Mouse (Mus musculus) forebrain, embryonic 13.5 days (tissue): Measurements from ENCODE around the gene Wnt2b. TPM values are rescaled to one million over a fixed set of nuclear protein-coding genes. Genes with fewer than 3 reads are reported as not detected.

Experiments used
- ATAC-seq: fragments of 200-750 bp; cut with Nextera tagmentation; 2 replicates; pipeline ENCODE4 v1.8.0; 2017
- H3K27ac ChIP-seq: fragments of 300-500 bp; sonication (generic); 2 replicates; pipeline ENCODE4 v1.5.1; 2015; ENCODE audit warnings: inconsistent platforms, mild to moderate bottlenecking, moderate library complexity
- H3K27me3 ChIP-seq: fragments of 300-500 bp; sonication (generic); 2 replicates; pipeline ENCODE4 v1.6.1; 2015; ENCODE audit warnings: mild to moderate bottlenecking, inconsistent platforms
- H3K36me3 ChIP-seq: fragments of 300-500 bp; sonication (generic); 2 replicates; pipeline ENCODE4 v1.6.1; 2015; ENCODE audit warnings: mild to moderate bottlenecking, inconsistent platforms; ENCODE audit not compliant: poor library complexity, severe bottlenecking
- H3K4me1 ChIP-seq: fragments of 300-500 bp; sonication (generic); 2 replicates; pipeline ENCODE4 v1.6.1; 2015; ENCODE audit warnings: inconsistent platforms
- H3K4me2 ChIP-seq: fragments of 300-500 bp; sonication (generic); 2 replicates; pipeline ENCODE4 v1.6.1; 2015; ENCODE audit warnings: inconsistent platforms, mild to moderate bottlenecking, moderate library complexity
- H3K4me3 ChIP-seq: fragments of 300-500 bp; sonication (generic); 2 replicates; pipeline ENCODE4 v1.5.1; 2015; ENCODE audit warnings: mild to moderate bottlenecking, inconsistent platforms
- H3K9ac ChIP-seq: fragments of 300-500 bp; sonication (generic); 2 replicates; pipeline ENCODE4 v1.6.1; 2015; ENCODE audit warnings: mild to moderate bottlenecking, inconsistent platforms
- H3K9me3 ChIP-seq: fragments of 300-500 bp; sonication (generic); replicated peaks from 2 replicates; pipeline ENCODE4 v1.6.1; 2016; ENCODE audit warnings: inconsistent platforms
- WGBS: fragments of 180-500 bp; shearing (Covaris S2); methylation state at CpG from one replicate; pipeline ENCODE4 v1.1.7; 2015; 5-methylcytosine and 5-hydroxymethylcytosine counted together
- polyA plus RNA-seq: library from polyadenylated mRNA; unstranded; fragments of >200 nt; fragmentation: Nextera tagmentation; extraction: Ambion mirVana; gene quantifications from 2 replicates; pipeline ENCODE4 v1.2.1, GENCODE M21; 2015

Wnt2b gene
- polyA plus RNA-seq, result 0.66 and 0.98 TPM in 2 replicates

DNA sequence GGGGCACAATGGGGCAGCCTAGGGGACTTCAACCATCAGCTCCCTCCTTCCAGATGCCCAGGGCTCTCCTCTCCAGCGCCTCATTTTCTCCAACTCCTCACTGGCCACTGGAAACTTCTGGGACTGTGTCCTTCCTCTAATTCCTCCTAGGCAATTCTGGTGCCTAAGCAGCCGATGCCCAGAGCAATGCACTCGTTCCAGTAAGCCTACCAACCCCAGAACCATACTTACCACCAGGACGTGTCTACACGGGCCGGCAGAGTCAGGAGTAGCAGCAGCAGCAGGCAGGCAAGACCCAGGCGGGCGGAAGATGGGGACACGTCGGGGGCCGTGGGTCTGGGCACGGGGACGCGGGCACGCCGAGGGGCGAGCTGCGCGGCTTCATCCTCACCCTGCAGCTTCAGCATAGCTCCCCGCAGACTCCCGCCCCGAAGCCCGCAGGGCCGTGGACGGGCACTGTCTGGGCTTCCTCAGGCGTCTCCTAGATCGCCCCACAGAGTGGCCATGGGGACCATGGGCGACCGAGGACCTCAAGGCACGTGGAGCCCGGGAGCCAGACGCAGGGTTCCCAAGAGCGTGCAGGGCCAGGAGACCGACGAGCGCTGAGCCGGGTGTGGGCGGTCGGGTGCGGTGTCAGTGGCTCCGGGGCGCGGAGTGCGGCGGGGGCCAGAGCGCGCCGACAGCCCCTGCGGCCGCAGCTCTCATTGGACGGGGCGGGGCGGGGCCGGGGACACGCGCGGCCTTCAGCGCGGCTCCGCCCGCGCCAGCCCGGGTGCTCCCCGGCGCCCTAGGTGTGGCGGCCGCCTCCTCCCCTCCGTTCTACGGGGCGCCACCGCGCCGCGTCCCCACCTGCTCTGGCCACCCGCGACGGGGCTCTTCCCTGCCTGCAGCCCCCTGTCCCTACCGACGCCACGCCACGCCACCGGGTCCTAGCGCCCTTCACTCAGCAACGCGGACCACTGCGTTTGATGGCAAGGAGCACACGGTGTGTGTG lies at the start of gene Wnt2b:
TSS of gene Wnt2b (minus strand) at position 856 of the 994 bp plus-strand sequence.
- peaks cover 22% of the 10 kb centered on the region for H3K4me1 ChIP-seq
- WGBS, result under 1% methylated on average over 61 of the region's 87 CpGs
- H3K9ac ChIP-seq, result peak within 1 kb of the TSS; percentile 59
- H3K9me3 ChIP-seq, result no peaks in the 10 kb centered on the region
- peaks cover 77% of the 10 kb centered on the region for H3K27me3 ChIP-seq
- H3K4me3 ChIP-seq, result peak within 1 kb of the TSS; percentile 51
- peak within 1 kb of the TSS; percentile 76 for H3K4me2 ChIP-seq
- H3K27ac ChIP-seq, result no peak within 1 kb of the TSS
- ATAC-seq, result peak; percentile 55
- peaks cover under 1% of the 10 kb centered on the region; the same call in 1 of the 2 replicates for H3K36me3 ChIP-seq

DNA sequence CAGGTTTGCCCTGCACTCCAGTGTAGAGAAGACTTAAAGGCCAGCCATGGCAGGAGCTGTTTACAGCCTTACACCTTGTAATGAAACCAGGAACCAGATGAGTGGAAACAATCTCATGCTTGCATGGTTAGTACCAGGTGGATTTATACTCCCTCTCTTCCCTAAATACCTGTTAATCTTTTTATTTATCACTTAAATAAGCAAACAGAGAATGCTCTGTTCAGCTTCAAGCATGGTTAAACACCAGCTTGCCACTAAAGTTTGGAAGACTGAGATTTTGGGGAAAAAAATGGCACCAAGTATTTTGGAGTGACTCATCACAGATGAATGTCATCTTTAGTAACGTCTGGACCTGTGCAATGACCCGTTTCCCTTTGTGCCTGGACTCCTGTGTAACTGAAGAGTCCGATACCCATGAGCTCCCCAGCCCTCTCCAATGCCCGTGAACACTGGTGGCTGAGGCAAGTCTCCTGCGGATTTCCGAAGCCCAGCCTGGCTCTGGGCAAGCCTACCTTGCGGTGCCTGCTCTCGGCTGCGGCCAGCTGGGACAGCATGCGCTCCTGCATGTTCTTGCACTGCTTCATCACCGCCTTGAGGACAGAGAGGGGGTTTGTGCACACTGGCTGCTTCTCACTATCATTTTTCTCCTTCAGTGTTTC lies 49.1 kb upstream of the Wnt2b start:
- H3K27ac ChIP-seq, result no peak overlapping the region
- 88% methylated on average over 11 of the region's 11 CpGs for WGBS
- no peak overlapping the region for H3K4me2 ChIP-seq
- no peak overlapping the region for H3K9ac ChIP-seq
- no peaks in the 10 kb centered on the region for H3K4me1 ChIP-seq
- H3K9me3 ChIP-seq, result no peaks in the 10 kb centered on the region
- H3K4me3 ChIP-seq, result no peak overlapping the region
- no peak for ATAC-seq
- H3K27me3 ChIP-seq, result no peaks in the 10 kb centered on the region
- peaks cover 64% of the 10 kb centered on the region for H3K36me3 ChIP-seq

GRCm38 (mm10) chr3:105008070-105008469 lies 46.3 kb upstream of the Wnt2b start:
- H3K27me3 ChIP-seq, result no peaks in the 10 kb centered on the region
- 91% methylated on average over 9 of the region's 9 CpGs for WGBS
- no peak overlapping the region for H3K9ac ChIP-seq
- no peaks in the 10 kb centered on the region for H3K9me3 ChIP-seq
- peaks cover 15% of the 10 kb centered on the region for H3K4me1 ChIP-seq
- H3K4me3 ChIP-seq, result no peak overlapping the region
- no peak overlapping the region for H3K27ac ChIP-seq
- no peak overlapping the region for H3K4me2 ChIP-seq
- no peak for ATAC-seq
- H3K36me3 ChIP-seq, result peaks cover 91% of the 10 kb centered on the region

DNA sequence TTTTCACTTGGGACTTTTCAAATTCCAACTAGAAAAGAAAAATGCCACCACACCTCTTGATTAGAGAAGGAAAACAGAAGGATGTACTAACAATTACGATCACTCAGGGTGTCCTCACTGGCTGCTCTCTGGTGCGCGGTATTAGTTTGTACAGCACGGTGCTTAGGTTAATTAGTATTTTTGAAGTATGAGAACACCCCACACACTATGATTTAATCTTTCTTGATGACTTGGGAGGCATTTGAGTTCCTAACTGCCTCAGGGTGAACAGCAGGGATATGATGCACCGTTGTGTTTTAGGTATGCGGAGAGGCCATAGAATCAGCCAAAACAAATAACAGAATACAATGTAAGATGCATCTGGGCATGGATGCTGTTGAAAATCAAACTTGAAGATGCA lies 44.4 kb upstream of the Wnt2b start:
- Histone ChIP-seq H3K4me1 (peaks cover 15% of the 10 kb centered on the region), H3K4me2 (no peak overlapping the region), H3K27me3 (no peaks in the 10 kb centered on the region), H3K4me3 (no peak overlapping the region), H3K27ac (no peak overlapping the region), H3K9me3 (no peaks in the 10 kb centered on the region), H3K9ac (no peak overlapping the region), H3K36me3 (peaks cover 94% of the 10 kb centered on the region)
- 90% methylated on average over 6 of the region's 6 CpGs for WGBS
- ATAC-seq, result no peak

GRCm38 (mm10) chr3:105005561-105006065 lies 43.9 kb upstream of the Wnt2b start:
- Histone ChIP-seq H3K36me3 (peaks cover 89% of the 10 kb centered on the region), H3K27ac (no peak overlapping the region), H3K4me2 (no peak overlapping the region), H3K9ac (no peak overlapping the region), H3K4me1 (peaks cover 15% of the 10 kb centered on the region), H3K4me3 (no peak overlapping the region), H3K27me3 (no peaks in the 10 kb centered on the region), H3K9me3 (no peaks in the 10 kb centered on the region)
- 93% methylated on average over 20 of the region's 20 CpGs for WGBS
- ATAC-seq, result no peak

GRCm38 (mm10) chr3:105005011-105005410 lies 43.3 kb upstream of the Wnt2b start:
- Histone ChIP-seq H3K4me1 (peaks cover 15% of the 10 kb centered on the region), H3K27ac (peak overlapping the region; percentile 16; the same call in 1 of the 2 replicates), H3K27me3 (no peaks in the 10 kb centered on the region), H3K4me3 (no peak overlapping the region), H3K36me3 (peaks cover 83% of the 10 kb centered on the region), H3K4me2 (no peak overlapping the region), H3K9me3 (no peaks in the 10 kb centered on the region), H3K9ac (no peak overlapping the region)
- WGBS, result 95% methylated on average over 10 of the region's 10 CpGs
- no peak for ATAC-seq

- peak; percentile 82 for ATAC-seq
- H3K9ac ChIP-seq, result no peak overlapping the region
- peaks cover 15% of the 10 kb centered on the region for H3K4me1 ChIP-seq
- H3K27ac ChIP-seq, result 0 out of 2 replicates have a peak overlapping the region, but pooled peaks have one; percentile 42
- peaks cover 73% of the 10 kb centered on the region for H3K36me3 ChIP-seq
- no peak overlapping the region for H3K4me2 ChIP-seq
- peaks cover 4% of the 10 kb centered on the region; the same call in 1 of the 2 replicates for H3K27me3 ChIP-seq
- WGBS, result 37% methylated on average over 14 of the region's 14 CpGs
- H3K9me3 ChIP-seq, result no peaks in the 10 kb centered on the region
- H3K4me3 ChIP-seq, result no peak overlapping the region
Observed at GRCm38 (mm10) chr3:105003960-105004463, 42.3 kb upstream of the Wnt2b start.

- Histone ChIP-seq H3K27ac (no peak overlapping the region), H3K9ac (no peak overlapping the region), H3K4me1 (peaks cover 37% of the 10 kb centered on the region), H3K9me3 (no peaks in the 10 kb centered on the region), H3K36me3 (peaks cover 49% of the 10 kb centered on the region), H3K27me3 (peaks cover 4% of the 10 kb centered on the region; the same call in 1 of the 2 replicates), H3K4me3 (no peak overlapping the region), H3K4me2 (no peak overlapping the region)
- ATAC-seq, result no peak
- 67% methylated on average over 6 of the region's 6 CpGs for WGBS
Observed at GRCm38 (mm10) chr3:105001374-105001773, 39.7 kb upstream of the Wnt2b start.

DNA sequence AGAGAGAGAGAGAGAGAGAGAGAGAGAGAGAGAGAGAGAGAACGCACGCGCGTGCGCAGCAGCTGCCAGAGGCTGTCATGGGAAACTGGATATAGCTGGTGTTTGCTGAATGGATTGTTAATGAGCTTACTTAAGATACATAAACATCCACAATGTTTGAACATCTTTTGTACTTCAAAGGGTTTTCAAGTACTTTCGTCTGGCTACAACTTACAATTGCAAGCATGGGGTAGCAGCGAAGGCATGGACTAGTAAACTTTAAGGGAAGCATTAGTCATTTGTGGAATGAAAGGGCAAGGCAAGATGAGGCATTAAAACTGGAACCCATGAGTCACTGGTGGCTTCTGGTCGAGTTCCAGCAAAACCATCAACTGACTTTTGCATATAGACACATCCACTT lies 38.8 kb upstream of the Wnt2b start:
- no peak for ATAC-seq
- Histone ChIP-seq H3K4me3 (no peak overlapping the region), H3K36me3 (peaks cover 41% of the 10 kb centered on the region), H3K4me2 (no peak overlapping the region), H3K9me3 (no peaks in the 10 kb centered on the region), H3K9ac (no peak overlapping the region), H3K27me3 (peaks cover 4% of the 10 kb centered on the region; the same call in 1 of the 2 replicates), H3K4me1 (peaks cover 37% of the 10 kb centered on the region), H3K27ac (no peak overlapping the region)
- WGBS, result 86% methylated on average over 8 of the region's 8 CpGs

GRCm38 (mm10) chr3:104997563-104997962 lies 35.8 kb upstream of the Wnt2b start:
- Histone ChIP-seq H3K9me3 (no peaks in the 10 kb centered on the region), H3K36me3 (peaks cover 11% of the 10 kb centered on the region; the same call in 1 of the 2 replicates), H3K27me3 (peaks cover 4% of the 10 kb centered on the region; the same call in 1 of the 2 replicates), H3K4me1 (peaks cover 37% of the 10 kb centered on the region), H3K27ac (no peak overlapping the region), H3K4me3 (no peak overlapping the region), H3K9ac (no peak overlapping the region), H3K4me2 (0 out of 2 replicates have a peak overlapping the region, but pooled peaks have one; percentile 17)
- no peak for ATAC-seq
- WGBS, result 22% methylated on average over 6 of the region's 6 CpGs

DNA sequence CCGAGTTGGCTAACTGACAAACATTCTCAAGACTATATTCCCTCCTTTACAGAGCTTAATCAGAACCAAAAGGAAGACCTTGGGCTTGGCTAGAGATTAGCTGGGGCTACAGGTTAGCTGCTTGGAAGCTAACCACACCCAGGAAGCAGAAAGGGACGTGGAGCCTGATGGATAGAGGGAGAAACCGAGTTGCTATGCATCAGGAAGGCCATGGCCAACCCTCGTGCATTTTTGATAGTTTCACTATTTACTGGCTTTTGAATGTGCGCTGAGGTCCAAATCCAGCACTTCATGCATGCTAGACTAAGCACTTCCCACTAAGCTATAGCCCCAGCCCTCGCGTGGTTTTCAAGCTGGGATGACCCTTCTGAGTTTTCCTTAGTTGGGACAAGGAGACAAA lies 34.0 kb upstream of the Wnt2b start:
- no peaks in the 10 kb centered on the region for H3K9me3 ChIP-seq
- no peaks in the 10 kb centered on the region for H3K36me3 ChIP-seq
- no peak for ATAC-seq
- H3K27ac ChIP-seq, result no peak overlapping the region
- H3K4me3 ChIP-seq, result no peak overlapping the region
- peaks cover 4% of the 10 kb centered on the region; the same call in 1 of the 2 replicates for H3K27me3 ChIP-seq
- 88% methylated on average over 7 of the region's 7 CpGs for WGBS
- peaks cover 37% of the 10 kb centered on the region for H3K4me1 ChIP-seq
- H3K4me2 ChIP-seq, result no peak overlapping the region
- no peak overlapping the region for H3K9ac ChIP-seq
